Mouse (Mus musculus) limb, embryonic 14.5 days (tissue): Measurements from ENCODE around the gene Gtf2f2. TPM values are rescaled to one million over a fixed set of nuclear protein-coding genes. Genes with fewer than 3 reads are reported as not detected.

ENCODE experiments used
- ATAC-seq: fragments of 200-750 bp; cut with Nextera tagmentation; 2 replicates; pipeline ENCODE4 v1.8.0; 2017; ENCODE audit warnings: low read depth, moderate number of reproducible peaks, moderate TSS enrichment; ENCODE audit not compliant: low FRiP score
- DNase-seq: peaks from one replicate; pipeline ENCODE4 v3.0.0-alpha.2; 2015; ENCODE audit warnings: low spot score
- H3K27ac ChIP-seq: fragments of 300-500 bp; sonication (generic); replicated peaks from 2 replicates; pipeline ENCODE4 v1.5.1; 2014; ENCODE audit warnings: low read depth, mild to moderate bottlenecking, low read length, moderate library complexity, mixed read lengths
- H3K27me3 ChIP-seq: fragments of 300-500 bp; sonication (generic); 2 replicates; pipeline ENCODE4 v1.6.1; 2014; ENCODE audit warnings: low read length, mixed read lengths; ENCODE audit not compliant: control insufficient read depth, insufficient read depth
- H3K36me3 ChIP-seq: fragments of 300-500 bp; sonication (generic); 2 replicates; pipeline ENCODE4 v1.6.1; 2014; ENCODE audit warnings: mild to moderate bottlenecking, low read length, moderate library complexity, mixed read lengths; ENCODE audit not compliant: control insufficient read depth, insufficient read depth
- H3K4me1 ChIP-seq: fragments of 300-500 bp; sonication (generic); 2 replicates; pipeline ENCODE4 v1.6.1; 2014; ENCODE audit warnings: antibody characterized with exemption, low read length, mixed read lengths; ENCODE audit not compliant: control insufficient read depth, insufficient read depth
- H3K4me2 ChIP-seq: fragments of 300-500 bp; sonication (generic); replicated peaks from 2 replicates; pipeline ENCODE4 v1.6.1; 2014; ENCODE audit warnings: low read depth, mild to moderate bottlenecking, low read length, moderate library complexity; ENCODE audit not compliant: severe bottlenecking
- H3K4me3 ChIP-seq: fragments of 300-500 bp; sonication (generic); replicated peaks from 2 replicates; pipeline ENCODE4 v1.5.1; 2014; ENCODE audit warnings: low read length
- H3K9ac ChIP-seq: fragments of 300-500 bp; sonication (generic); 2 replicates; pipeline ENCODE4 v1.6.1; 2014; ENCODE audit warnings: mild to moderate bottlenecking, low read depth, low read length, moderate library complexity; ENCODE audit not compliant: severe bottlenecking
- H3K9me3 ChIP-seq: fragments of 300-500 bp; sonication (generic); 2 replicates; pipeline ENCODE4 v1.6.1; 2016; ENCODE audit warnings: low read length; ENCODE audit not compliant: control insufficient read depth
- POLR2A ChIP-seq: fragments of 200-500 bp; IDR thresholded peaks from 2 replicates; pipeline ENCODE4 v1.8.0; 2012; ENCODE audit warnings: inconsistent platforms, mild to moderate bottlenecking, moderate library complexity, borderline replicate concordance; ENCODE audit not compliant: insufficient read depth, insufficient read length; ENCODE audit errors: extremely low read depth
- WGBS: fragments of 180-500 bp; shearing (Covaris S2); extraction: QIAGEN DNeasy Blood & Tissue Kit; methylation state at CpG from one replicate; pipeline ENCODE4 v1.1.7; 2014; 5-methylcytosine and 5-hydroxymethylcytosine counted together
- polyA plus RNA-seq, 2 experiments: library from polyadenylated mRNA; depleted of rRNA in 1 of 2; stranded (reverse) in 1 of 2; unstranded in 1 of 2; fragments of >200 nt; fragmentation: Nextera tagmentation in 1 of 2; extraction: Ambion mirVana in 1 of 2; gene quantifications; 2 replicates each; pipeline versions ENCODE4 v1.2.1 to v1.2.3; 2012 to 2014

The Gtf2f2 gene
- polyA plus RNA-seq, 2 experiments: 22.1 to 34.7 TPM

DNA sequence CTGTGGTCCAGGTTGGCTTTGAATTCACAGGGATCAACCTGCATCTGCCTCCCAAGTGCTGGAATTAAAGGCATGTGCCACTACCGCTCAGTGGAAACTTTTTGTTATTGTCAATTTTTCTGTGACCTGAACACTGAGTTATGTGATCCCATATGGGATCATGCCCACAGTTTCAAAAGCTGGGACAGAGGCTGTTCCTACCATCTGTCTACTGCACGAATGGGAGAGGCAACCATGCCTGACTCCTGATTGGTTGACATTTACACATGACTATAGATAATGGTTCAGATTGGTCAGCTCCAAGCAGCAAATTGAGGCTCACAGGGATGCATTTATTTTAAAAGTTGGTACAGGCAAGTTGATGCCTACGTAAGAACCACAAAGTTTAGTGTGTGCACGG lies 14.0 kb upstream of the Gtf2f2 start:
- no peak overlapping the region for H3K9ac ChIP-seq
- H3K36me3 ChIP-seq: no peaks in the 10 kb centered on the region
- H3K4me3 ChIP-seq: no peak overlapping the region
- no peak overlapping the region for H3K27ac ChIP-seq
- no peak for DNase-seq
- no peaks in the 10 kb centered on the region for H3K27me3 ChIP-seq
- no peaks in the 10 kb centered on the region for H3K9me3 ChIP-seq
- no peak overlapping the region for H3K4me2 ChIP-seq
- no peak for TF ChIP-seq POLR2A
- 84% methylated on average over 4 of the region's 4 CpGs for WGBS
- ATAC-seq: no peak
- H3K4me1 ChIP-seq: no peaks in the 10 kb centered on the region

DNA sequence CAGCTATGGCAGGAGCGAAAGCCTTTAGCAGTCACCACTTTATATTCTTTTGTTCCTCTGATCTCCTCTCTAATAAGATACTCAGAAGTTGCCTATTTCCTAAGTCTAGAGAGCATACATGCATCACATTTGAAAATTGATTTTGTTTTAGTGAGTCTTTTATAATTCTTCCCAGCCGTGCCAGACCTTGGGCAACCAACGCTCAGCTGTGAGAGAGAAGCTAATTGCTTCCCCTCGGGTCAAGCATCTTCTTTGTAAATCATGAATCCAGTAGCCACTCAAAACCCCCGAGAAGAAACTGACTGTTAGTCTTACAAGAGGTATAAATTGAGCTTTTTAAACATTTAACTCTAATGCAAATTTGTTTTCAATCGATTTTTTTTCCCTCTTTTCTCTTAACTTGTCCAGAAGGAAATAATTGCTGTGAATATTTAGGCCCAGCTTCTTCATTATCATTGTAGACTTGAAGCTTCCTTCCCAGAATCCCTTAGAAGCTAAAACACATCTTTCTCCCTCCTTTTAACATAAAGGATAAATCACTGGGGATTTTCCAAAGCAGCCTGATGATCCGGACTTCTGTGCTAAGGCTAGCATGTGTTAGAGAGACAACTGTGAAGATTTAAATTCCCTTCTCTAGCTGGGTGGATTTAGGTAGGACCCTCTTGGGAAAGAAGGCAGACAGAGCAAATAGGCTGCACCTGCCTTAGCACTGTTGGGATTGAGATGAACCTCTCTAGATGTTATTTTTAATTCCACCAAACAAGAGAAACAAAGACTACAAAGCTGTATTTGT lies 10.5 kb upstream of the Gtf2f2 start:
- no peaks in the 10 kb centered on the region for H3K27me3 ChIP-seq
- H3K4me2 ChIP-seq: no peak overlapping the region
- DNase-seq (no peak), ATAC-seq (no peak)
- no peak overlapping the region for H3K9ac ChIP-seq
- TF ChIP-seq POLR2A: no peak
- no peaks in the 10 kb centered on the region for H3K4me1 ChIP-seq
- 47% methylated on average over 7 of the region's 7 CpGs for WGBS
- H3K27ac ChIP-seq: no peak overlapping the region
- H3K36me3 ChIP-seq: no peaks in the 10 kb centered on the region
- H3K9me3 ChIP-seq: no peaks in the 10 kb centered on the region
- H3K4me3 ChIP-seq: no peak overlapping the region

DNA sequence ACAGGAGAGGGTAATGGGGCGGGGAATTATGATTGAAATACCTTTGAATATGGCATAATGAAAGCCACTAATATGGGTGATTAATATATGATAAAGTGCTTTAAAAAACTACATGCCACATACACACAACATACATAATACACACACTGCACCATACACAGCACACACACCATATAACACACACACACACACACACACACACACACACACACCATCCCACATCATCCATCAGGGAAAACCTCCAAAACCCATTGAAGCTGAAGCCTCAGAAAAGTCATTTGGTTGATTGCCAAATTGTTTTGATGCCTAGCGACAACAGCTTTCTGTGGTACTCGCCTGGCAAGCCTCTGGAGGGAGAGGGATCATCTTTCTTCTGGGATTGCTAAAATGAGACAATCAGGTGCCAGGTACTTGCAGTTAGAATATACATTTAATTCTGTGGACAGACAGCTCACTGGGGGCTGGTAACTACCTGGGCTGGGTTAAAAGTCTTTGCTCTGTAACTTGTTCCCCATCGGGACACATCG lies 9.7 kb upstream of the Gtf2f2 start:
- H3K36me3 ChIP-seq: no peaks in the 10 kb centered on the region
- no peak for TF ChIP-seq POLR2A
- DNase-seq (no peak), ATAC-seq (no peak)
- H3K27ac ChIP-seq: no peak overlapping the region
- no peak overlapping the region for H3K4me2 ChIP-seq
- no peaks in the 10 kb centered on the region for H3K9me3 ChIP-seq
- H3K27me3 ChIP-seq: no peaks in the 10 kb centered on the region
- H3K4me1 ChIP-seq: no peaks in the 10 kb centered on the region
- WGBS: 78% methylated on average over 5 of the region's 5 CpGs
- no peak overlapping the region for H3K9ac ChIP-seq
- H3K4me3 ChIP-seq: no peak overlapping the region

DNA sequence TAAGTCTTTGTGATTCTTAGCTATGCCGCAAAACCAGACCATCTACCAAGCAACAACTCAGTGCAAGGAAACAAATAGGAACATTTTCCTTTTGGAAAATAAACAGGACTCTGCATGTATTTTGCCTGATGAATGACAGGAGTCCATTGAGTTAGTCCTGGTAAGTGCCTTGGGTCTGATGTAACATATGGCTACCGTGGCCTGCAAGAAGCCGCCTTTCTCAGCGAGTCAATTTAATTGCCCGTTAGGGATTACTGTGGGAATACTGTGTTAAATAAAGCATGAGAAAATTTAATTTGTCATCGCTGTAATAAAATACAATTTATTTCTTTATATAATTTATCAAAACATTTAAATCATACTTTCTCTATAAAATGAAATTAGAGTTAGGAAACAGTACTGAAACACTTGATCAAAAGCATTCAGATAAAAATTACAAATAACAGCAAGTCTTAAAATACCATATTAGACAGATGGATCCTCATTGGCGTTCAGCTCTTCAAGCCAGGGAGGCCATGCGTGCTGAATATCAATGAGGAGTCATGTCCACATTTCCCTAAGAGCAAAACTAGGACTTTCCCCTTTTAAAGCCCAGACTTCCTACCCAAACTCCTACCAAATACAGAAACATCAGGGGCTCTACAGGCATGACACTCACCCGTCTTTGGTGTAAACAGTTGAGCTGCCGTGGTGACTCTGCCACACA lies 7.3 kb upstream of the Gtf2f2 start:
- no peak for DNase-seq
- ATAC-seq: no peak
- Histone ChIP-seq H3K36me3 (no peaks in the 10 kb centered on the region), H3K4me1 (no peaks in the 10 kb centered on the region), H3K4me3 (no peak overlapping the region), H3K27ac (no peak overlapping the region), H3K9me3 (no peaks in the 10 kb centered on the region), H3K4me2 (no peak overlapping the region), H3K9ac (no peak overlapping the region), H3K27me3 (no peaks in the 10 kb centered on the region)
- TF ChIP-seq POLR2A: no peak
- WGBS: 61% methylated on average over 10 of the region's 10 CpGs

DNA sequence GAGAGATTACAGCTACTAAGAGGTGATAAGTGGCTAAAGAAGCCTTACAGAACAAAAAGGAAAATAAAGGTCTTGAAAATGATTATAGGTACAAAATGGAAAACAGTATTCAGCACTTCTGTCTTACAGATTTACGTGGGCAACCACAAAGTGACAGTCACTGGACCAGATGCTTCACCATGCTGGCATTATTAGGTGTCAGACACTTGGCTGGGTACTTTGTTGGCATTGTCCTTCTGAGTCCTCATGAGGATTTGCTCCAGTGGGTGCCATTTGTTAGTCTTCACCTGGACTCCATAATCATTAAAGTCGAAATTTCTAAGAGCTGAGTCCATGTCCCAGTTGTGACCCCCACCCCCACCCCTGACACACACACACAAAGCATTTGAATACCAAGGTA lies 3.7 kb upstream of the Gtf2f2 start:
- ATAC-seq (no peak), DNase-seq (no peak)
- TF ChIP-seq POLR2A: no peak
- Histone ChIP-seq H3K9me3 (no peaks in the 10 kb centered on the region), H3K36me3 (no peaks in the 10 kb centered on the region), H3K4me2 (no peak overlapping the region), H3K4me1 (peaks cover 4% of the 10 kb centered on the region), H3K9ac (no peak overlapping the region), H3K27ac (no peak overlapping the region), H3K27me3 (no peaks in the 10 kb centered on the region), H3K4me3 (no peak overlapping the region)
- WGBS: 55% methylated on average over 2 of the region's 2 CpGs
